Comparison of ENCODE assay signal across 8 mouse cellular contexts in the genomic region with DNA sequence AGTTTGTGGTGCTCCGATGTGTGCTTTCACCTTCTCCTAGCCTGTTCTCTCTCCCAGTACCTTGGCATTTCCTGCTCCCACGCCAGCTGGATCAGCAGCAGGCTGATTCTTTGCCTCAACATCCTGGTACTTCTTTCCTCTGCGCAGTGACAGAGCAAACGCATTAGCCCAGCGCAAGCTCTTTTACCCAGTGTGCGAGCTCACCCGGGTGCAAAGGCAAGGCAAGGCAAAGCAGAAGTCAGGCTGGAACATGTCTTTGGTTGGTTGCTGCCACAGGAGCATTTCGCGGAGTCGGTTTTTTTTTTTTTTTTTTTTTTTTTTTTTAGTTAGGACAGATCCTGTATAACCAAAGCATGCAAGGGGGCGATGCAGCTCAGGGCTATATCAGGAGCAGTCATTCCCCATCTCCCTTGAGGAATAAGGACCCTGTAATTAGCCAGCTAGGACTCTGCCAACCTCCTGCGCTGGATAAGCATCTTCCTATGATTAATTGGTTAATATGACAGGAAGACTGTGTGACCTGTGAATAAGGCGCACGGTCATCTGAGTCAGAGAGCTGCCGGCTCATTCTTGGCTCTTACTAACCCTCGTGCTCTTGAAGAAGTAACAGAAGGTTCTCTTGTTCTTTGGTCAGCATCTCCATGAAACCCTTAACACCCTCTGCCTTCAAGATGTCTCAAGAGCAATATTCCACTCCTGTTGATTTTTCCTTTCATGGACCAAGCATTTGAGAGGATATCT.
DNase-seq lines count a peak whose midpoint lies in the region.

No protein-coding gene starts in this region.

- DNase-seq in adrenal gland, adult 2 months: peak; percentile 15
- no peak for DNase-seq in adrenal gland, postnatal 4 days (ENCODE audit: low spot score in 2 of 2)
- peak; percentile 6 for DNase-seq in left cerebral cortex, adult 11 months (ENCODE audit: low spot score)
- no peak for DNase-seq in left cerebral cortex, postnatal 4 days
- peak; percentile 34 for DNase-seq in layer of hippocampus, adult 9-11 months
- peak; percentile 36 for DNase-seq in urinary bladder, adult 2 months (ENCODE audit: low spot score)
- no peak for DNase-seq in spleen, postnatal 36 days (ENCODE audit: low spot score in 2 of 2)
- DNase-seq in neural tube, embryonic 10.5 days (ENCODE audit: extremely low spot score, low spot score): no peak

- intact Hi-C loops in left cerebral cortex, postnatal 4 days (cut with DNase I): no loop called here

Comparison
In these comparisons a context has a peak if more than half of its experiments do, and no peak if none do; other contexts are left out.
1. DNase-seq: peak in adrenal gland, adult 2 months (single experiment), left cerebral cortex, adult 11 months (single experiment), layer of hippocampus, adult 9-11 months (single experiment) and urinary bladder, adult 2 months (single experiment); none in adrenal gland, postnatal 4 days (0 of 2), left cerebral cortex, postnatal 4 days (single experiment), spleen, postnatal 36 days (0 of 2) and neural tube, embryonic 10.5 days (single experiment).